Mouse (Mus musculus): ENCODE data around the gene Ikzf1. TPM values are rescaled to one million over a fixed set of nuclear protein-coding genes. Genes with fewer than 3 reads are reported as not detected.

The Ikzf1 gene
- polyA plus RNA-seq (2012) = 248 and 283 TPM in 2 replicates

DNA sequence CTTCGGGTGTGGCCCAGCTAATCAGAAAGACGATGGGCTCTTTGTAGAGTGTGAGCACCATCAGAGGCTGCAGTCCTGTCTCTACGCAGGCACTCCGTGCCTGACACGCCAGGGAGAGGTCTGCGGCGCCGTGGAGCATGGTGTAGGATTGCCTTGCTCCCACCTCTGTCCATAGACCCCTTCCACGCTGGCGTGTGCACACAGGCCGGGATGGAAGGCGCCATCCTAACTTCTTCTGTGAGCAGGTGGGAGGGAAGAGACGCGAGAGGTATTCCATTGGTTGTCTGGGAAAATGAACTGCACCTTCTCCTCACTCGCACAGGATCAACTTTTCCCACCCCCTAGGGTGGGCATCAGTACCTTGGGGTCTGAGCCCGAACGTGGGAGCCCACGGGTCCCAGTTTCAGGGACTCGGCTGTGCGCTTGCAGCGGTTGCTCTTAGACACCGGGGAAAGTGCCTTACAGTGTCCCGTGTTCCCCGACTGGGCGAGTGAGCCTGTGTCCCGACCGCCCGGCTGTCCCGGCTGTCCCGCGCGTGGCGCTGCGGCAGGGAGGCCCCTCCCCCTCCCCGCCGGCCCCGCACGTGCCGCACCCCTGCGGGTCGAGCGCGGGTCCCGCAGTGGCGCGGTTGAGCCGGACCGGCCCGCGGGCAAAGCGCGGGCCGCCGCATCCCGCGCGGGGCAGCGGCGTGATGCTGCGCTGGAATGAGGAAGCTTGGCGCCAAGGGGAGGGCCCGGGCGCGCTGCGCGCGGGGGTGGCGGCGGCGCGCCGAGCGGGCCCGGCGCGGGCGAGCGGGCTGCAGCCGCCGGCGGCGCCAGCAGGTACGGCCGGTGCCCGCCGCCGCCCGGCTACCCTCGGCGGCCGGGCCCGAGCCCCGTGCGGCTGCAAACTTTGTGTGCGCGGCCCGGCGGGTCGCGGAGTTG lies at the start of gene Ikzf1:
Gene Ikzf1 (plus strand): TSS at position 74 of the 923 bp plus-strand sequence.

DNA sequence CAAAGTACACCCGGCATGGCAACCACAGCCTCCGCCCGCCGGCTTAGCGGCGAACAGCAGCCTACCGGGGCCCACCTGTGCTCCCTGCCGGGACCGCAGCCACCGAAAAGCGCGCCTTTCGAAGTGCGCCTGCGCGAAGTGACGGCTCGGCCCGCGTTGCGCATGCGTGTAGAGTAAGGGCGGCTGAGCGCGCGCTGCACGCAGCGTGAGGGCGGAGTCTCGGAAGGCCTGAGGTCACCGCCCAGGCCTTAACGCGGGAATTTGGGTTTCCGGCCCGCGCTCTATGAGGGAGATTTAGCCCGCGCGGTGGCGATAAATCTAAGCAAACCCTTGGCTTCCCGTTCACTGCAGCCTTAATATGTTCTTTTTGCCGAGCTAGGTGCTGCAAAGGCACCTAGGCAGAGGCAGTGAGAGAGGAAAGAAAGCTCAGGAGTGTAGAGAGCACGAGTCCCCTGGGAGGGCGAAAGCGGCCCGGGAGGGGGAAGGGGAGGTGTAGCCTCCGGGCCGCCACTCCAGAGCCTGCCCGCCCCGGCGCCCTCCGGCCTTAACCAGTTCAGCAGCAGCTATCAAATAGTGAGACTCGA lies 124.1 kb downstream of the Ikzf1 start, which contains the start of gene Fignl1:
Gene Fignl1 (minus strand): TSS at position 143 of the 584 bp plus-strand sequence.

Other genes starting within 250 kb of the Ikzf1 start
- gene Spata48, start 222.9 kb upstream of the Ikzf1 start, polyA plus RNA-seq (2012) = 2.8 and 4.1 TPM in 2 replicates
- 0.16 and 0.21 TPM in 2 replicates for gene Zpbp, start 222.6 kb upstream of the Ikzf1 start, polyA plus RNA-seq (2012)
- not detected in 2 replicates for gene 4930512M02Rik, start 57.2 kb upstream of the Ikzf1 start, polyA plus RNA-seq (2012)
- 1.0 and 1.7 TPM in 2 replicates for gene Fignl1, start 124.0 kb downstream of the Ikzf1 start, polyA plus RNA-seq (2012)
- gene Ddc, start 213.1 kb downstream of the Ikzf1 start, polyA plus RNA-seq (2012) = 0.31 TPM in 2 replicates

Measured in megakaryocyte-erythroid progenitor cell, adult 5 weeks (primary cell).